Mouse (Mus musculus) hindbrain, embryonic 14.5 days (tissue): Measurements from ENCODE around the gene Sox21. TPM values are rescaled to one million over a fixed set of nuclear protein-coding genes. Genes with fewer than 3 reads are reported as not detected.

Experiments
- ATAC-seq: fragments of 200-750 bp; cut with Nextera tagmentation; 2 replicates; pipeline ENCODE4 v1.8.0; 2017; ENCODE audit warnings: moderate number of reproducible peaks, mild to moderate bottlenecking, moderate TSS enrichment, moderate library complexity; ENCODE audit not compliant: low FRiP score
- DNase-seq: peaks from one replicate; pipeline ENCODE4 v3.0.0-alpha.2; 2015; ENCODE audit warnings: low spot score
- H3K27ac ChIP-seq: fragments of 300-500 bp; sonication (generic); 2 replicates; pipeline ENCODE4 v1.5.1; 2014; ENCODE audit warnings: mild to moderate bottlenecking, moderate library complexity
- H3K27me3 ChIP-seq: fragments of 300-500 bp; sonication (generic); 2 replicates; pipeline ENCODE4 v1.6.1; 2014; ENCODE audit warnings: mild to moderate bottlenecking, low read length, mixed read lengths; ENCODE audit not compliant: control insufficient read depth, insufficient read depth
- H3K36me3 ChIP-seq: fragments of 300-500 bp; sonication (generic); replicated peaks from 2 replicates; pipeline ENCODE4 v1.6.1; 2014; ENCODE audit not compliant: control insufficient read depth, insufficient read depth
- H3K4me1 ChIP-seq: fragments of 300-500 bp; sonication (generic); replicated peaks from 2 replicates; pipeline ENCODE4 v1.6.1; 2014; ENCODE audit warnings: antibody characterized with exemption, low read length, mixed read lengths; ENCODE audit not compliant: control insufficient read depth, insufficient read depth
- H3K4me2 ChIP-seq: fragments of 300-500 bp; sonication (generic); replicated peaks from 2 replicates; pipeline ENCODE4 v1.6.1; 2014; ENCODE audit warnings: mild to moderate bottlenecking, moderate library complexity
- H3K4me3 ChIP-seq: fragments of 300-500 bp; sonication (generic); replicated peaks from 2 replicates; pipeline ENCODE4 v1.5.1; 2014; ENCODE audit warnings: mild to moderate bottlenecking, low read length
- H3K9ac ChIP-seq: fragments of 300-500 bp; sonication (generic); 2 replicates; pipeline ENCODE4 v1.6.1; 2014
- H3K9me3 ChIP-seq: fragments of 300-500 bp; sonication (generic); 2 replicates; pipeline ENCODE4 v1.6.1; 2016; ENCODE audit warnings: low read length; ENCODE audit not compliant: control insufficient read depth
- WGBS: fragments of 180-500 bp; shearing (Covaris S2); extraction: QIAGEN DNeasy Blood & Tissue Kit; methylation state at CpG from one replicate; pipeline ENCODE4 v1.1.7; 2014; 5-methylcytosine and 5-hydroxymethylcytosine counted together
- polyA plus RNA-seq: library from polyadenylated mRNA; unstranded; fragments of >200 nt; fragmentation: Nextera tagmentation; extraction: Ambion mirVana; gene quantifications from 2 replicates; pipeline ENCODE4 v1.2.1, GENCODE M21; 2014

The Sox21 gene
- polyA plus RNA-seq, 1 experiment from 2014 or later, result 5.9 TPM

GRCm38 (mm10) chr14:118226471-118227155 is 10.2 kb downstream of the Sox21 start:
- no peak overlapping the region for H3K4me3 ChIP-seq
- peaks cover 4% of the 10 kb centered on the region; the same call in 1 of the 2 replicates for H3K4me1 ChIP-seq
- no peak for DNase-seq
- ATAC-seq, result no peak
- H3K9ac ChIP-seq, result no peak overlapping the region
- H3K36me3 ChIP-seq, result no peaks in the 10 kb centered on the region
- H3K27me3 ChIP-seq, result peaks cover 94% of the 10 kb centered on the region
- H3K9me3 ChIP-seq, result no peaks in the 10 kb centered on the region
- WGBS, result under 1% methylated on average over 21 of the region's 21 CpGs
- no peak overlapping the region for H3K27ac ChIP-seq
- peak overlapping the region; percentile 15; the same call in 1 of the 2 replicates for H3K4me2 ChIP-seq

DNA sequence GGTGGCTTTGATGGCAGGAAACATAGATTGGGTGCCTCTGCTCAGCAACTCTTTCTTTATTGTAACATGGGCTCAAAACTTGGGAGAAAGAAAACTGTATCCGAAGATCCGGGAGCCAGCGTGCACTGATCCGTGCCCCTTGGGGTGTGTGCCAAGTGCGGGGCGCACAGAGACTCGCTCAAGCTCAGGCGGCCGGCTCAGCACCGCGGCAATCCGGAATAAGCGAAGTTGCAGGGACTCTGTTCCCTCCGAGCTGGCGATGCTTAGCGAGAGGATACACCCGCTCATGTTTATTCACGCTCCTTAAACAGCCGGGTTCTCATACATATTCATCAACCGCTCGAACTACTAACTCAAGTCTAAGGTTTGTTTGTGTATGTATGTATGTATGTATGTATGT is 10.9 kb downstream of the Sox21 start:
- Histone ChIP-seq H3K4me3 (0 out of 2 replicates have a peak overlapping the region, but pooled peaks have one; percentile 4), H3K27ac (no peak overlapping the region), H3K9me3 (no peaks in the 10 kb centered on the region), H3K4me2 (peak overlapping the region; percentile 15), H3K9ac (no peak overlapping the region), H3K27me3 (peaks cover 87% of the 10 kb centered on the region), H3K4me1 (peaks cover 4% of the 10 kb centered on the region; the same call in 1 of the 2 replicates), H3K36me3 (no peaks in the 10 kb centered on the region)
- WGBS, result under 1% methylated on average over 21 of the region's 21 CpGs
- DNase-seq (peak; percentile 45), ATAC-seq (peak; percentile 38; the same call in 1 of the 2 replicates)

DNA sequence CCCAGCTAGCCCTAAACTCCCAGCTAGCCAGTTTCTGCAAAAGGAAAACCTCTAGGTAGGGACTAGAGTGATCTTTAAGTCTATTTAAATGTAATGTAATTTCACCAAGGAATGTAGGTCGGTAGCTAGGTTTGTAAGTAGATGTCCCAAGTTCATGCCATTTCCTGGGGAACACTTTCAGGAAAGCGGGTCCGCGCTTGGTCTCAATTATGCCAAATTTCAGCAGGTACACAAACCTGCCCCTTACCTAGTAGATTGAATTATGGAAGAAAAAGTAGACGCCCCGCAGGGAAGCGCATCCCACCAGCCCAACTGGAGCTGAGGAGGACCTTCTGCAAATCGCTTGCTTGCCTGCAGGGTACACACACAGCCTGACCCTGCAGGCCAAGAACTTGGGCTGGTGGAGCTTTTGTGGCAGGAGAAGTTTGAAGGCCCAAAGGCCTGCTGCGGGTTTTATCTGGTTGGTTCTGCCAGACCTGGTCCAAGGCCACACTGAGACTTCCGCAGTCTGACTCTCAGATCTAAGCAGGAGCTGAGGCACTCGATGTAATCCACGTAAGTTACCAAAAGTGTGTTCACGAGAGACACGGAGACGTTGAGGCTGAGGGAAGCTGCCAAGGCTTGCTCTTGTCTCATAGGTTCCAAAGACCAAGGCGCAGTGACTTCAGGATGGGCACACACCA is 11.6 kb downstream of the Sox21 start:
- ATAC-seq, result no peak
- DNase-seq, result no peak
- H3K27me3 ChIP-seq, result peaks cover 80% of the 10 kb centered on the region
- H3K36me3 ChIP-seq, result no peaks in the 10 kb centered on the region
- no peak overlapping the region for H3K27ac ChIP-seq
- peak overlapping the region; percentile 15 for H3K4me2 ChIP-seq
- H3K9me3 ChIP-seq, result no peaks in the 10 kb centered on the region
- 27% methylated on average over 16 of the region's 16 CpGs for WGBS
- no peak overlapping the region for H3K9ac ChIP-seq
- H3K4me3 ChIP-seq, result no peak overlapping the region
- H3K4me1 ChIP-seq, result peaks cover 4% of the 10 kb centered on the region; the same call in 1 of the 2 replicates

DNA sequence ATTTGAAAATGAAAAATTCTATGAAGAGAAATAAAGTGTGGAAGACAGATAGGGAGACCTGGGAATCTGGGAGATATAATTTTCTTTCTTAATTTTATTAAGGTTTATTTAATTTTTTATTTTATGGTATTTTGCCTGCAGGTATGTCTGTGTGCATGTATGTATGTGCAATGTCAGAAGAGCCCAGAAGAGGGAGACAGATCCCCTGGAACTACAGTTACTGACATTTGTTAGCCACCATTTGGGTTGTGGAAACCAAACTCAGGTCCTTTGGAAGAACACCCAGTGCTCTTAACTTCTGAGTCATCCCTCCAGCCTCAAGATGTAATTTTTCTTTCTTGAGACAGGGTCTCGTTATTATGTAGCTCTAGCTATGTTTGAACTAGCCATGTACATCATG is 15.9 kb downstream of the Sox21 start:
- Histone ChIP-seq H3K9ac (no peak overlapping the region), H3K27ac (no peak overlapping the region), H3K4me3 (no peak overlapping the region), H3K4me1 (no peaks in the 10 kb centered on the region), H3K36me3 (no peaks in the 10 kb centered on the region), H3K4me2 (no peak overlapping the region), H3K27me3 (peaks cover 43% of the 10 kb centered on the region), H3K9me3 (no peaks in the 10 kb centered on the region)
- no peak for ATAC-seq
- no peak for DNase-seq
- whole genome bisulfite sequencing, result 100% methylated on average over 1 of the region's 1 CpGs

DNA sequence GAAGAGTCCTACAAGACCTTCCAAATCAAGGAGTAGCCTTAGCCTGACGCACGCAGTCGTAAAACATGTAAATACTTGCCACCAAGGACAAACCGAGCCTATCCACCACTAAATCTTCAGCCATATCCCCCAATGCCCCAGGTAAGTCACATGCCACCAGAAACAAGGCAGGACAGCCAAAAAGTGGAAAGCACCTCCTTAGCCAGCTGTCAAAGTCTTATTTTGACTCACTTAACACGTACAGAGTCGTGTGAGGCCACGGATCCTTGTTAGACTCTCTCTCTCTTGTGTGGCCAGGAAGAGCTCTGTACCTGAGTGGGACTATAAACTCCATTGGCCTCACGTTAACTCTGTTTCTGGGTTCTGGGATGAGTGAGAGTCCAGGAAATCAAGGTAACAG is 20.0 kb downstream of the Sox21 start:
- WGBS, result 94% methylated on average over 8 of the region's 8 CpGs
- DNase-seq, result no peak
- H3K27ac ChIP-seq, result no peak overlapping the region

DNA sequence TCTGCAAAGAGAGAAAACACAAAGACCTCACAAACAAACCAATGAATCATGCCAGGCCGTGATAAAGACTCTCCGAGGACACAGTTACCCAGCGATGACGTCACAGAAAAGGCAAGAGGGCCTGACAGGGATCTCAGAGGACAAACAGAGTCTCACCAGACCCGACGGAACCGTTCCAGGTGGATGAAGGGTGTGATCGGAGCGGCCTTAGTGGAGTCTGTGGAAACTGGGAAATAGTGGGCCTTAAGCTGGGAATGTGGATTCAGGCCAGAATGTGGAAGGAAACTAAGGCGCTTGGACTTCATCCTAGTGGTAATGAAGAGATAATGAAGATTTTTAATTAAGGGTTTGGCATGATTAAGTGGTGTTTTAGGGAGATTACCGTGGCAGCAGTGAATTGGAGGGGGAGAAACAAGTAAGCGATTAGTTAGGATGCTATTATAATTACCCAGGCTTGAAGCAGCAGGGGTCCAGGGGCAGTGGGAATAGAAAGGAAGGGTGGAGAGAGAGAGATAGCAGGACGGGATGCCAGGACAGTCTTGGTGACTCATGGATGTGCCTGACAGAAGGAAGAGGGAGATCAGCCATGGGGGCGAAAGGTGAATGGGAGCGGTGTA is 24.5 kb downstream of the Sox21 start:
- Histone ChIP-seq H3K27me3 (peaks cover 5% of the 10 kb centered on the region), H3K4me3 (no peak overlapping the region), H3K9ac (no peak overlapping the region), H3K27ac (no peak overlapping the region), H3K9me3 (no peaks in the 10 kb centered on the region), H3K4me1 (no peaks in the 10 kb centered on the region), H3K4me2 (no peak overlapping the region), H3K36me3 (no peaks in the 10 kb centered on the region)
- 69% methylated on average over 15 of the region's 15 CpGs for WGBS
- no peak for ATAC-seq
- DNase-seq, result no peak

More for the DNA sequence above, 20.0 kb downstream of the Sox21 start:
- no peak for ATAC-seq
- Histone ChIP-seq H3K4me1 (no peaks in the 10 kb centered on the region), H3K4me3 (no peak overlapping the region), H3K27me3 (peaks cover 6% of the 10 kb centered on the region), H3K4me2 (no peak overlapping the region), H3K9me3 (no peaks in the 10 kb centered on the region), H3K9ac (no peak overlapping the region), H3K36me3 (no peaks in the 10 kb centered on the region)

- H3K36me3 ChIP-seq, result no peaks in the 10 kb centered on the region
- H3K27me3 ChIP-seq, result no peaks in the 10 kb centered on the region; the same call in 1 of the 2 replicates
- H3K9me3 ChIP-seq, result no peaks in the 10 kb centered on the region
- no peak for ATAC-seq
- no peak overlapping the region for H3K27ac ChIP-seq
- 8% methylated on average over 5 of the region's 5 CpGs for WGBS
- H3K4me1 ChIP-seq, result no peaks in the 10 kb centered on the region
- H3K4me2 ChIP-seq, result no peak overlapping the region
- DNase-seq, result peak; percentile 69
- H3K4me3 ChIP-seq, result no peak overlapping the region
- H3K9ac ChIP-seq, result no peak overlapping the region
Measured at GRCm38 (mm10) chr14:118209642-118210041, 27.2 kb downstream of the Sox21 start.

DNA sequence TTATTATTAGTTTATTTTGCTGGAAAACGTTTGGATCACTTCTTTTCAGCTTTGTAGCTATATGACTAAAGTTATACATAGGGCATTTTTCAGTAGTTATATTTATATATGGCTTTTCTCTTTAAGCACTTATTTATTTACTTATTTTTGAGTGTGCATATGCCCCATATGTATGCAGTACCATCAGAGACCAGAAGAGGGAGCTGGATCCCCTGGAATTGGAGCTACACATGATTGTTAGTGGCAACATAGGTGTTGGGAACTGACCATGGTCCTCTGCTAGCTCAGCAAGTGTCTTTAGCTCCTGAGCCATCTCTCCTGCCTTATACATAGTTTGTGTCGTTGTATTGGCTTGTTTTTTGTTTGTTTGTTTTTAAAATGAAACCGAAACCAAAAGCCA is 29.5 kb downstream of the Sox21 start:
- Histone ChIP-seq H3K27ac (no peak overlapping the region), H3K9me3 (no peaks in the 10 kb centered on the region), H3K36me3 (no peaks in the 10 kb centered on the region), H3K4me1 (no peaks in the 10 kb centered on the region), H3K27me3 (no peaks in the 10 kb centered on the region; the same call in 1 of the 2 replicates), H3K9ac (no peak overlapping the region), H3K4me3 (no peak overlapping the region), H3K4me2 (no peak overlapping the region)
- no peak for DNase-seq
- WGBS, result 91% methylated on average over 3 of the region's 3 CpGs
- no peak for ATAC-seq

GRCm38 (mm10) chr14:118203031-118203430 is 33.8 kb downstream of the Sox21 start:
- Histone ChIP-seq H3K27me3 (no peaks in the 10 kb centered on the region), H3K9me3 (no peaks in the 10 kb centered on the region), H3K27ac (no peak overlapping the region), H3K36me3 (no peaks in the 10 kb centered on the region), H3K9ac (no peak overlapping the region), H3K4me1 (no peaks in the 10 kb centered on the region), H3K4me2 (no peak overlapping the region), H3K4me3 (no peak overlapping the region)
- ATAC-seq (no peak), DNase-seq (no peak)
- WGBS, result 74% methylated on average over 7 of the region's 7 CpGs
